Mouse (Mus musculus): Measurements from ENCODE around the gene Akr7a5.

Akr7a5 gene

DNA sequence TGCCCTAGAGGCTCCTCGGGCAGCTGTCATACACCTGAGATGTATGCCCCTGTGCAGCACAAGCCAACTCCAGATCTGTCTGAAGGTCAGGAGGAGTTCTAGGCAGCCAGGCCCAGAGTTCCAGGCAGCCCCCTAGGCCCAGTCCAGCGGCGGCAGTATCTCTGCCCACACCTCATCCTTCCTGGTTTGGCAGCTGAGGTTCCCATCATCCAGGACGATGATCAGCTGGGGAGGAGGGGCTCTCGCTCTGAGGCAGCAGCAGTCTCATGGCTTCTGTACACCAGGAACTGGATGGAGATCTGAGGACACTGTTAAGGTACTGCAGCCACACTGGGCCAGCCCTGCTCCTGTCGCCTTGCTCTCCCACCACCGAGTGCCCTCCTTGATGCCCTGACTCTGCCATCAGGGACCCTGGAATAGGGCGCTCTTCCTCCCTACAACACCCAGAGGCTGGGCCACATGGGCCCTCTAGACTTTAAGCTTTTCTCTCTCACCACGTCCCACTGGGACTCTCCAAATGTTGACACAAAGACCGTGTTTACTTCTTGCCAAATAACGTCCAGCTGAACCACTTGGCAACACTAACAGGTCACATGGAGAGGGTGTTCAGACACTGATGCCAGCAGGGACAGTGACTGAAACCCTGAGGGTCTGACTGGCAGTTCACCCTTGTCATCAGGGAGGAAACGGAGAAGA is 11.7 kb upstream of the Akr7a5 start:
- ATAC-seq (ENCODE audit: low TSS enrichment), result no peak

DNA sequence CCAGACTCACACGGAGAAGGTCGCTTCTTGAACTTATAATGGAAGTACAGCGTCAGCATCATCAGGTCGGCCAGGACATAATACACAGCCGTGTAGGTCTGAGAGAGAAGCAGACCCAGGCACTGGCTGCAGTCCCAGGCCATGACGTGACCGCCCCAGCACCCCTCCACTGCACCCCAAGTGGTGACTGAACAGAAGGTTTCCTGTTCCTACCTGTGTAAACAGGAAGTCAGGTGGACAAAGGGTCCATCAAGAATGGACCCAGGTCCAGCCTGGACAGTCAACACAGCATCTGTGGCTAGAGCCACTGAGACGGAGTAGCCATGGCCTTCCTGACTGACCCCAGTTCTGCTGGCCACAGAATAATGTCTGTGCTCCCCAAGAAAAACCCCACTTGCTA is 8.8 kb upstream of the Akr7a5 start:
- no peak for ATAC-seq (ENCODE audit: low TSS enrichment)

DNA sequence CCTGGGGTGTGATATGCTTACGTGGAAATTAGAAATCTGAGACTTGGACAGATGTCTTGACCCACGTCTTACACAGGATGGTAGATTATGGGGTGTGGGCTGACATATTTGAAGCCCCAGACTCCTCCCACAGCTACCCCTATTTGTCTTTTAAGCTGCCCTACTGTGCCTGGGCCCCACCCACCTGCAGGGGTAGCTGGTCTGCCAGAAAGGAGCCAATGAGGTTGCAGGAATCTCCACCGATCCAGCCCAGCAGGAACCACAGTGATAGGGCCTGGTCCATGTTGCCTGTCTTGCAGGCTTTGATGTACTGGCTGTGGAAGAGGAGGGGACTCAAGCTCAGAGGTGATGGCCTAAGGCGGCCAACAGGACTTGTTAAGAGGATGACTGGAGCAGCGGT is 8.3 kb upstream of the Akr7a5 start:
- ATAC-seq (ENCODE audit: low TSS enrichment), result no peak

- ATAC-seq (ENCODE audit: low TSS enrichment), result no peak
Measured at GRCm38 (mm10) chr4:139305521-139305920, 5.0 kb upstream of the Akr7a5 start.

- no peak for ATAC-seq (ENCODE audit: low TSS enrichment)
Measured at GRCm38 (mm10) chr4:139307916-139308315, 2.6 kb upstream of the Akr7a5 start.

- no peak; the same call in 1 of the 2 replicates for ATAC-seq (ENCODE audit: low TSS enrichment)
Measured at GRCm38 (mm10) chr4:139309651-139310050, 893 bp upstream of the Akr7a5 start.

DNA sequence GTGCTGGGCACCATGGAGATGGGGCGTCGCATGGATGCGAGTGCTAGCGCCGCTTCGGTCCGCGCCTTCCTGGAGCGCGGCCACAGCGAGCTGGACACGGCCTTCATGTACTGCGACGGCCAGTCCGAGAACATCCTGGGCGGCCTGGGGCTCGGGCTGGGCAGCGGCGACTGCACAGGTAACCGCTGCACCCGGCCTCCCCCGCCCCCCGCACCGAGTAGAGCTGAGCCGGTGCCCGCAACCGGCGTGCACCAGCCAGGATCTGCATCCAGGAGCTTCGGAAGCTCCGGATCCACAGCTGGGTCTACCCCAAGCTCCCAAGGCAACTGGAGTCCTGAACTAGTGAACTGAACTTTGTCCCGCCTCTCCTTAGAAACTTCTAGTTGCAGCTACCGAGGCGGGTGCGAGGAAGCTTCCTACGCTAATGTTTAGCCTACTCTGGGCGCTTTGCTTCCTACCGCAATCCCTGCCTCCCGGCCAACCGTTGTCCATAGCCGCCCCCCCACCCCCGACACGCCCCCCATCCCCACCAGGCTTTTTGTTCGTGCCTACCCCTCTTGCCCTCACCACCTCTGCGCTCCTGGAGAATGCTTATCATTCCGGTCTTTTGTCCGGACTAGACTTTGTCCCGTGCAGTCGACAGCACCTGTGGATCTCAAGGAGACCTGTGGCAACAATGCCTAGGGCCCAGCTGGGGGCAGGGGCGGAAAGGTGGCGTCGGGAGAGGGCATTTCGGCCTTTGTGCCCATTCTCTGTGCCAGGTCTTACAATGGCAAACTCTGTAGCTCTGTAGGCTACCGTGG is 556 bp downstream of the Akr7a5 start:
- peak; percentile 28; the same call in 1 of the 2 replicates for ATAC-seq (ENCODE audit: low TSS enrichment)

DNA sequence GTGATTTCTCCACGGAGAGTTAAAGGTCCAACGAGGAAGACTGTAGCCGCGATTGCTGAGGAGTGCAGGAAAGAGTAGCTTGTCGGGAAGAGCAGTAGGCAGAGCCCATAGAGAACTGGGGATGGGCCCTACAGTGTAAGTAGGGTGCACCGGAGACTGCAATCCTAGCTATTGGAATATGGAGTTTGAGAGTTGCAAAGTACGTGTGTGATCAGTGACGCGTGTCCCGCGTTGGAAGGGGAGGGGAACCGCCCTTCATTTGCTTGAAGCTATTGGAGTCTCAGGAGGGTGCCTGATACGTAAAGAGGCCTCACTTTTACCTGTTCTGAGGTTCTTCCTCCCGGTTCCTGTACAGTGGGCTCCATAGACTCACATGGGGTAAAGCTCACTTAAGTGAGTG is 1.2 kb downstream of the Akr7a5 start:
- ATAC-seq (ENCODE audit: low TSS enrichment), result no peak

DNA sequence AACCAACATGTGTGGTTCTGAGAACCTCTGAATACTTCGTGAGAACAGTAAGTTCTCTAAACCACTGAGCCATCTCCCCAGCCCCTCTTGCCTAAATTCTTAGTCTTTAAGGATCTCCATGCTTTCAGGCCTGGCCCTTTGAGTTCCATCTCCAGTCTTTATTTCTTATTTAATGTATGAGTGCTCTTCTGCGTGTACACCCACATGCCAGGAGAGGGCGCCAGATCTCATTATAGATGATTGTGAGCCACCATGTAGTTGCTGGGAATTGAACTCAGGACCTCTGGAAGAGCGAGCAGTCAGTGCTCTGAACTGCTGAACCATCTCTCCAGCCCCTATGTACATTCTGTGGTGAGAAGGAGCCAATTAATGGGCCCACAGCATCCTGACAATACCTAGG is 2.1 kb downstream of the Akr7a5 start:
- no peak for ATAC-seq (ENCODE audit: low TSS enrichment)

- no peak for ATAC-seq (ENCODE audit: low TSS enrichment)
Measured at GRCm38 (mm10) chr4:139318449-139318848, 7.9 kb downstream of the Akr7a5 start.

- ATAC-seq (ENCODE audit: low TSS enrichment), result no peak
Measured at GRCm38 (mm10) chr4:139319740-139320139, 9.2 kb downstream of the Akr7a5 start.

DNA sequence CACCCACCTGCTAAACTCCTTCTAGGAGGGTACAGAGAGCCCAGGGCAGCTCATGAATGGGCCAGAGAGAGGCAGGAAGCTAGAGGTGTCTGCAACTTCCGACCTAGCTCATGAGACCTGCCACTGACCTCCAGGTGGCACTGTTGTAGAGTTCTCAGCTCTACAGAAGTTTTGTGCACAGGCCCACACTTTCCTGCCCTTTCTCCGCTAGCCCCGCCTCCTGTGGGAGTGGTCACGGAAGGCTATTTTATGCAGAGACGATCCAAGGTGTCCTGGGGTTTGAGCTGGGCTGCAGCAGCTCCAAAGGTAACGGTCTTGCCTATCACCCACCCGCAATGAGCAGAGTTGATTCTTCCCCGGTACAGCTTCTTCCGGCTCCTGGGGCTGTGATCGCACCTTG is 20.1 kb downstream of the Akr7a5 start:
- ATAC-seq (ENCODE audit: low TSS enrichment), result peak; percentile 47; the same call in 1 of the 2 replicates

- no peak for ATAC-seq (ENCODE audit: low TSS enrichment)
Measured at GRCm38 (mm10) chr4:139334631-139335295, 24.2 kb downstream of the Akr7a5 start.

GRCm38 (mm10) chr4:139335507-139335906 is 25.0 kb downstream of the Akr7a5 start:
- ATAC-seq (ENCODE audit: low TSS enrichment), result no peak

GRCm38 (mm10) chr4:139336822-139337483 is 26.4 kb downstream of the Akr7a5 start:
- peak; percentile 52; the same call in 1 of the 2 replicates for ATAC-seq (ENCODE audit: low TSS enrichment)

DNA sequence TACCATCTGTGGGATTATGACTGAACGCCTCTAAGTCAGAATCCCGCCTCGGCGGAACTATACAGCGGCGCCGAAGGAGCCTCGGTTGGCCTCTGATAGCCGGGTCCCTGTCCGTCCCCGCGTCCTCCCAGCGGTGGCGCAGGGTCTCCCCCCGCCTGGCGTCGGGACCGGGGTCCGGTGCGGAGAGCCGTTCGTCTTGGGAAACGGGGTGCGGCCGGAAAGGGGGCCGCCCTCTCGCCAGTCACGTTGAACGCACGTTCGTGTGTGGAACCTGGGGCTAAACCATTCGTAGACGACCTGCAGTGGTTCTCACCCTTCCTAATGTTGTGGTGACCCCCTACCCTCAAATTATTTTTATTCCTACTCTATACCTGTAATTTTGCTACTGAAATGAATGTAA is 27.6 kb downstream of the Akr7a5 start:
- ATAC-seq (ENCODE audit: low TSS enrichment), result no peak

GRCm38 (mm10) chr4:139340835-139341234 is 30.3 kb downstream of the Akr7a5 start:
- no peak for ATAC-seq (ENCODE audit: low TSS enrichment)

GRCm38 (mm10) chr4:139341556-139342233 is 31.2 kb downstream of the Akr7a5 start:
- ATAC-seq (ENCODE audit: low TSS enrichment), result no peak

- no peak for ATAC-seq (ENCODE audit: low TSS enrichment)
Measured at GRCm38 (mm10) chr4:139343718-139344117, 33.2 kb downstream of the Akr7a5 start.

GRCm38 (mm10) chr4:139345416-139346019 is 35.0 kb downstream of the Akr7a5 start:
- no peak for ATAC-seq (ENCODE audit: low TSS enrichment)
